Mouse (Mus musculus) cerebellum, adult 2 months (tissue): ENCODE measurements at regions not wholly inside any gene's neighbourhood (a gene's known extent, or its start where the extent isn't known, plus 50 kb on each side); places are given as distances from the start of the nearest gene placed in this dataset.

Source experiments
- CTCF ChIP-seq: fragments of 200-500 bp; IDR thresholded peaks from 2 replicates; pipeline ENCODE4 v1.5.1; 2011; ENCODE audit warnings: low read depth, mild to moderate bottlenecking, control low read depth, low read length, moderate library complexity, borderline replicate concordance; ENCODE audit not compliant: insufficient read depth
- POLR2A ChIP-seq: fragments of 200-500 bp; IDR thresholded peaks from 2 replicates; pipeline ENCODE4 v1.6.1; 2011; ENCODE audit warnings: low read length, control low read depth, borderline replicate concordance; ENCODE audit not compliant: insufficient read depth

GRCm38 (mm10) chr14:31901901-31902300 is 71.5 kb upstream of the Ankrd28 start:
- TF ChIP-seq CTCF (no peak), POLR2A (no peak)
